Mouse (Mus musculus): ENCODE measurements around the gene Pfdn4. TPM values are rescaled to one million over a fixed set of nuclear protein-coding genes. Genes with fewer than 3 reads are reported as not detected.
A peak's percentile ranks its signal among the peaks of the same experiment; 100 is the strongest.

Pfdn4 gene
- polyA plus RNA-seq, 1 experiment from 2014 or later: 113 TPM

DNA sequence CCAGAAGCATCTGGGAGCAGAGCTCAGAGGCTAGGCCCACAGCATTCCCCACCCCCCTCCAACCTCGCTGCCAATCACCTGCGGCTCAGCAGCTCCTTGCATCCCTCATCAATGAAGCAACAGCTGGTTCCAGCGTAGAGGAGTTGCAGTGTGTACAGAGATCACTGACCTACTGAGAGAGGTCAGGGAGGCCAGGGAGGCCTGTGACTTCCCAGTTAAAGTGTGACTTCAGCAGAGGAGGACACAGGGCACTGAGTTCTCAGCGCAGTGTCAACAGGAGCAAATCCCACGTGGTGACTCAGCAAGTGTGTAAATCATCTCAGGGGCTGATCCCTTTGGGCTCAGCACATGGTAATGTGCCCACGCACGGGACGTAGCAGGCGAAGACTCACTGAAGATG is 36.4 kb upstream of the Pfdn4 start:
- Histone ChIP-seq H3K9ac (ENCODE audit: low read depth, low read length) (no peak overlapping the region), H3K4me3 (replicated peaks; ENCODE audit: low read depth, low read length) (no peak overlapping the region), H3K27ac (peak overlapping the region; percentile 0; the same call in 1 of the 2 replicates), H3K4me2 (ENCODE audit: low read length) (no peak overlapping the region), H3K9me3 (replicated peaks; ENCODE audit: low read length) (no peaks in the 10 kb centered on the region), H3K4me1 (replicated peaks; ENCODE audit: insufficient read depth, low read length) (no peaks in the 10 kb centered on the region), H3K36me3 (ENCODE audit: insufficient read depth, low read length) (no peaks in the 10 kb centered on the region), H3K27me3 (ENCODE audit: insufficient read depth, low read length) (no peaks in the 10 kb centered on the region)
- TF ChIP-seq CTCF (IDR thresholded peaks at IDR 0.05; ENCODE audit: low read depth): no peak
- DNase-seq (ENCODE audit: low spot score) (peak; percentile 46), ATAC-seq (replicated peaks; ENCODE audit: low FRiP score, low read depth) (peak; percentile 86)
- 9% methylated on average over 9 of the region's 9 CpGs for WGBS

DNA sequence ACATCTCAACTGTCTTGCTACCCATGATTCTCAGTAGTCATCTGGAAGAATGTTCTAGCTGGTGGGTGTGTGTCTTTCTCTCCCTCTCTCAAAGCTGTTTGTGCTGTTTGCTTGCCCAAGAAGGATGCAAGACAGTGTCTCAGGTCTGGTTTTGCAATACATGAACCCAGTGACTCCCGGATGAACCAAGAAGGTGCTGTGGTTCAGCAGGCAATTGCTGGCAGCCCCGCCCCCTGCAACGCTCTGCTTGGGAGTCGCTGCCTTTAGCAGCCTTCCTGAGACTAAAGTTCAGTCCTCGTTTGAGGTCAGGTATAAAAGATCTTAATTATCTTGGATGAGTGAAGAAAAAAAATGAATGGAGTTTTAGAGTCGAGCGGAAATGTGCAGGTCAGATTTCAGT is 34.6 kb upstream of the Pfdn4 start:
- no peaks in the 10 kb centered on the region for H3K36me3 ChIP-seq (ENCODE audit: insufficient read depth, low read length)
- H3K4me2 ChIP-seq (ENCODE audit: low read length): no peak overlapping the region
- no peaks in the 10 kb centered on the region for H3K27me3 ChIP-seq (ENCODE audit: insufficient read depth, low read length)
- no peak overlapping the region for H3K9ac ChIP-seq (ENCODE audit: low read depth, low read length)
- H3K4me3 ChIP-seq (replicated peaks; ENCODE audit: low read depth, low read length): no peak overlapping the region
- no peak for TF ChIP-seq CTCF (IDR thresholded peaks at IDR 0.05; ENCODE audit: low read depth)
- 45% methylated on average over 7 of the region's 7 CpGs for WGBS
- peak; percentile 53; the same call in 1 of the 2 replicates for ATAC-seq (replicated peaks; ENCODE audit: low FRiP score, low read depth)
- peak overlapping the region; percentile 42; the same call in 1 of the 2 replicates for H3K27ac ChIP-seq
- no peaks in the 10 kb centered on the region for H3K4me1 ChIP-seq (replicated peaks; ENCODE audit: insufficient read depth, low read length)
- no peaks in the 10 kb centered on the region for H3K9me3 ChIP-seq (replicated peaks; ENCODE audit: low read length)
- no peak for DNase-seq (ENCODE audit: low spot score)

DNA sequence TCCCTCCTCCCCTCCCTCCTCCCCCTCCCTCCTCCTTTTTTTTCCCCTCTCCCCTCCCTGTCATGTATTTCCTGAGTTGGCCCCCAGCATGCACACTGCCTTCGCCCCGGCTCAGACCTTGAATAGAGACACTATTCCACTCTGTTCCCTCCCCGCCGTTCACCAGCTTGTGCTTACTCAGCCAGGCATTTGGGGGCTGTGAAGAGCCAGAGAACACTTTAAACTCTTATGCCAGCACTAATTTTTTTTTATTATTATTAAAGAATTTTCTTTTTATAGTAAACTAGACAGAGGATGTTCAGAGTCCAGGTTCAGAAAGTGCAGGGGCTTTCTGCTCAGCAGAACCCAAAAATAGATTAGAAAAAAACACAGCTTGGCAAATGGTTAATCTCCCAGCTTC is 31.4 kb upstream of the Pfdn4 start:
- 28% methylated on average over 4 of the region's 4 CpGs for WGBS
- Histone ChIP-seq H3K27me3 (ENCODE audit: insufficient read depth, low read length) (no peaks in the 10 kb centered on the region), H3K9me3 (replicated peaks; ENCODE audit: low read length) (no peaks in the 10 kb centered on the region), H3K36me3 (ENCODE audit: insufficient read depth, low read length) (no peaks in the 10 kb centered on the region), H3K9ac (ENCODE audit: low read depth, low read length) (no peak overlapping the region), H3K4me2 (ENCODE audit: low read length) (no peak overlapping the region), H3K4me1 (replicated peaks; ENCODE audit: insufficient read depth, low read length) (peaks cover 8% of the 10 kb centered on the region; the same call in 1 of the 2 replicates), H3K4me3 (replicated peaks; ENCODE audit: low read depth, low read length) (no peak overlapping the region), H3K27ac (no peak overlapping the region)
- TF ChIP-seq CTCF (IDR thresholded peaks at IDR 0.05; ENCODE audit: low read depth): no peak
- ATAC-seq (replicated peaks; ENCODE audit: low FRiP score, low read depth): peak; percentile 53
- peak; percentile 29 for DNase-seq (ENCODE audit: low spot score)

DNA sequence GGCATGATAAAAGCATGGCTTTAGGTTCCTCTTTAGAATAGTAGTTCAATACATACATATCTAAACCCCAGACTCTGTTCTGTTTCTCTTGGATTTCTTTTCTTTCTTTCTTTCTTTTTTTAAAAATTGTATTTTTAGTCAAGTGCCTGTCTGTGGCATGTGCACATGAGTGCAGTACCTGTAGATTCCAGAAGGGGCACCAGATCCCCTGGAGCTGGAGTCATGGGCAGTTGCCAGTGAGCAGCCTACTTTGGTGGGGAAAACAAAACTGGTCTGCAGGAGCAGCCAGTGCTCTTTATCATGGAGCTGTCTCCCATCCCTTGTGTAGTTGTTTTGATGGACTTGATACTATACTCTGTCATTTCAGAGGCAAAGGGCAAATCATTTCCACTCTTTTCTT is 28.2 kb upstream of the Pfdn4 start:
- DNase-seq (ENCODE audit: low spot score): peak; percentile 19
- Histone ChIP-seq H3K9ac (ENCODE audit: low read depth, low read length) (no peak overlapping the region), H3K4me1 (replicated peaks; ENCODE audit: insufficient read depth, low read length) (peaks cover 14% of the 10 kb centered on the region; the same call in 1 of the 2 replicates), H3K36me3 (ENCODE audit: insufficient read depth, low read length) (no peaks in the 10 kb centered on the region), H3K27ac (no peak overlapping the region), H3K4me2 (ENCODE audit: low read length) (no peak overlapping the region), H3K9me3 (replicated peaks; ENCODE audit: low read length) (no peaks in the 10 kb centered on the region), H3K27me3 (ENCODE audit: insufficient read depth, low read length) (no peaks in the 10 kb centered on the region), H3K4me3 (replicated peaks; ENCODE audit: low read depth, low read length) (no peak overlapping the region)
- ATAC-seq (replicated peaks; ENCODE audit: low FRiP score, low read depth): no peak
- TF ChIP-seq CTCF (IDR thresholded peaks at IDR 0.05; ENCODE audit: low read depth): peak; percentile 51

DNA sequence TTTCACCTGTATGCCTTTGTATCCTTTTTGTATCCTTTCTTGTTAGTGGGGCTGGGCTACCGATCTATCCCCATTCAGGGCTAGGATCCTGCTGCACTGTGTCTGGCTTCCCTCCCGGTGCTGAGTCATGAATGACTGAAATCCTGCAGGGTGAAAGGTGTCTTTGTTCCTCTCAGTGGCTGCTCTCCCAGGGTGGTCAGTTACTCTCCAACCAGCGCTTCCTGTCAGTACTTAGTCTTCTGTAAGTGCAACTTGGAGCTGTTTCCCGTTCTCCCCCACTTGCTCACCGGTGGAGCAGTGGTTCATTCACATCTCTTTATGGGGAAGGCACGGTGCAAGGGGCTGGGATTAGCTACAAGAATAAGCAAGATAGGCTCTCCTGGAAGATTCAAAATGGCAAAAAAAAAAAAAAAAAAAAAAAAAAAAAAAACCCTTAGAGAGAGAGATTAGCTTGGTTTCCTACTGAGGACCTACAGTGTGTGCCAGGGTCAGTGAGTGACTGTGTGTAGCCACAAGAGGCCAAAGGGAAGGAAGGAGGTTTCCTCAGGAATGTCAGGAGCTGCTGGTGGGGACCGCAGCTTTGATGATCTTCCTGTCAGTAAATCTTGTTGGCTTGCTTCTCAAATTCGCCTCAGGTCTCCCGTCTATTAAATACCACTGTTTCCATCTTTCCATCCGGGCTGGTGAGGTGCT is 26.5 kb upstream of the Pfdn4 start:
- Histone ChIP-seq H3K27ac (no peak overlapping the region), H3K27me3 (ENCODE audit: insufficient read depth, low read length) (no peaks in the 10 kb centered on the region), H3K4me3 (replicated peaks; ENCODE audit: low read depth, low read length) (no peak overlapping the region), H3K9ac (ENCODE audit: low read depth, low read length) (no peak overlapping the region), H3K4me1 (replicated peaks; ENCODE audit: insufficient read depth, low read length) (peaks cover 14% of the 10 kb centered on the region; the same call in 1 of the 2 replicates), H3K36me3 (ENCODE audit: insufficient read depth, low read length) (no peaks in the 10 kb centered on the region), H3K9me3 (replicated peaks; ENCODE audit: low read length) (no peaks in the 10 kb centered on the region), H3K4me2 (ENCODE audit: low read length) (peak overlapping the region; percentile 3; the same call in 1 of the 2 replicates)
- no peak for TF ChIP-seq CTCF (IDR thresholded peaks at IDR 0.05; ENCODE audit: low read depth)
- peak; percentile 60 for DNase-seq (ENCODE audit: low spot score)
- 3% methylated on average over 10 of the region's 10 CpGs for WGBS
- peak; percentile 77; the same call in 1 of the 2 replicates for ATAC-seq (replicated peaks; ENCODE audit: low FRiP score, low read depth)

DNA sequence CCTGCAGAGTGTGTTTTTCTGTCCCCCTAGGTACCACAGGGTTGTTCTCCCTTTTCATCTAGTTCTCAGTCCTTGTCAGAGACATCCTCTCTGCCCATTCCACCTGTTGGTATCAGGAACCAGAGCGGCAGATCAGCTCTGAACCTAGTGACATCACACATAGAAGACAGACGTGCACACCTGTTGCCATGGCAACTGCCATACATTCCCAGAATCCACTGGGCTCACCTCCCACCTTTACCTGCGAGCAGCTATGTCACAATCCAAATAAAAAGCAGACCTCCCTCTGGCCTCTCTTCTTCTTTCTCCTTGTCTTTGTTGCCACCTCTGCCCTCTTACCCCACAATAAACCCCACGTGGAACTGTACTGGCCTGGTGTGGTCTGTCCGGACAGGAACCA is 25.6 kb upstream of the Pfdn4 start:
- H3K36me3 ChIP-seq (ENCODE audit: insufficient read depth, low read length): no peaks in the 10 kb centered on the region
- no peak overlapping the region for H3K4me2 ChIP-seq (ENCODE audit: low read length)
- H3K27me3 ChIP-seq (ENCODE audit: insufficient read depth, low read length): no peaks in the 10 kb centered on the region
- H3K27ac ChIP-seq: no peak overlapping the region
- H3K4me3 ChIP-seq (replicated peaks; ENCODE audit: low read depth, low read length): no peak overlapping the region
- peaks cover 14% of the 10 kb centered on the region; the same call in 1 of the 2 replicates for H3K4me1 ChIP-seq (replicated peaks; ENCODE audit: insufficient read depth, low read length)
- WGBS: 77% methylated on average over 5 of the region's 5 CpGs
- ATAC-seq (replicated peaks; ENCODE audit: low FRiP score, low read depth): no peak
- DNase-seq (ENCODE audit: low spot score): no peak
- H3K9ac ChIP-seq (ENCODE audit: low read depth, low read length): no peak overlapping the region
- no peak for TF ChIP-seq CTCF (IDR thresholded peaks at IDR 0.05; ENCODE audit: low read depth)
- no peaks in the 10 kb centered on the region for H3K9me3 ChIP-seq (replicated peaks; ENCODE audit: low read length)

All from kidney, postnatal 0 days (tissue).